Mouse (Mus musculus) heart, postnatal 0 days (tissue): ENCODE results near the gene Ice2. TPM values are rescaled to one million over a fixed set of nuclear protein-coding genes. Genes with fewer than 3 reads are reported as not detected.
A peak's percentile ranks its signal among the peaks of the same experiment; 100 is the strongest.

ENCODE experiments used
- ATAC-seq: fragments of 200-750 bp; cut with Nextera tagmentation; 2 replicates; pipeline ENCODE4 v1.8.0; 2017; ENCODE audit warnings: low read depth, moderate number of reproducible peaks, moderate library complexity; ENCODE audit not compliant: insufficient read depth
- DNase-seq: peaks from one replicate; pipeline ENCODE4 v3.0.0-alpha.2; 2016; ENCODE audit warnings: low spot score
- H3K27ac ChIP-seq: fragments of 300-500 bp; sonication (generic); 2 replicates; pipeline ENCODE4 v1.5.1; 2014; ENCODE audit warnings: low read depth, mild to moderate bottlenecking
- H3K27me3 ChIP-seq: fragments of 300-500 bp; sonication (generic); 2 replicates; pipeline ENCODE4 v1.6.1; 2014; ENCODE audit warnings: low read length, mixed read lengths; ENCODE audit not compliant: control insufficient read depth, insufficient read depth
- H3K36me3 ChIP-seq: fragments of 300-500 bp; sonication (generic); replicated peaks from 2 replicates; pipeline ENCODE4 v1.6.1; 2014; ENCODE audit warnings: low read length, mixed read lengths; ENCODE audit not compliant: control insufficient read depth, insufficient read depth
- H3K4me1 ChIP-seq: fragments of 300-500 bp; sonication (generic); 2 replicates; pipeline ENCODE4 v1.6.1; 2014; ENCODE audit warnings: antibody characterized with exemption; ENCODE audit not compliant: control insufficient read depth, insufficient read depth
- H3K4me2 ChIP-seq: fragments of 300-500 bp; sonication (generic); 2 replicates; pipeline ENCODE4 v1.6.1; 2014; ENCODE audit warnings: low read depth, mild to moderate bottlenecking, low read length, moderate library complexity
- H3K4me3 ChIP-seq: fragments of 300-500 bp; sonication (generic); 2 replicates; pipeline ENCODE4 v1.5.1; 2014; ENCODE audit warnings: low read depth, low read length
- H3K9ac ChIP-seq: fragments of 300-500 bp; sonication (generic); replicated peaks from 2 replicates; pipeline ENCODE4 v1.6.1; 2014; ENCODE audit warnings: low read depth, low read length, mixed read lengths
- H3K9me3 ChIP-seq: fragments of 300-500 bp; sonication (generic); replicated peaks from 2 replicates; pipeline ENCODE4 v1.6.1; 2016; ENCODE audit warnings: low read length; ENCODE audit not compliant: control insufficient read depth
- CTCF ChIP-seq: IDR thresholded peaks from 2 replicates; pipeline ENCODE4 v1.5.1; 2016; ENCODE audit warnings: antibody characterized with exemption, control low read depth, low read depth
- EP300 ChIP-seq: IDR thresholded peaks from 2 replicates; pipeline ENCODE4 v1.6.1; 2016; ENCODE audit warnings: antibody characterized with exemption, low read depth
- WGBS: fragments of 180-500 bp; shearing (Covaris S2); extraction: QIAGEN DNeasy Blood & Tissue Kit; methylation state at CpG from one replicate; pipeline ENCODE4 v1.1.7; 2014; 5-methylcytosine and 5-hydroxymethylcytosine counted together
- polyA plus RNA-seq: library from polyadenylated mRNA; unstranded; fragments of >200 nt; fragmentation: Nextera tagmentation; extraction: Ambion mirVana; gene quantifications from 2 replicates; pipeline ENCODE4 v1.2.1, GENCODE M21; 2015
- total RNA-seq: library from RNA; depleted of rRNA; stranded (reverse); fragments of >200 nt; gene quantifications from 2 replicates; pipeline ENCODE4 v1.2.3, GENCODE M21; 2014; ENCODE audit warnings: low replicate concordance

The Ice2 gene
- total and polyA plus RNA-seq, 2 experiments from 2014 or later: 5.9 to 6.4 TPM

- 56% methylated on average over 4 of the region's 4 CpGs for WGBS
Observed at GRCm38 (mm10) chr9:69372871-69373270, 24.8 kb upstream of the Ice2 start.

GRCm38 (mm10) chr9:69376982-69377653 is 20.6 kb upstream of the Ice2 start:
- TF ChIP-seq EP300: no peak
- peak; percentile 25; the same call in 1 of the 2 replicates for TF ChIP-seq CTCF

More at GRCm38 (mm10) chr9:69372871-69373270, 24.8 kb upstream of the Ice2 start:
- Histone ChIP-seq H3K36me3 (peaks cover 38% of the 10 kb centered on the region), H3K4me2 (no peak overlapping the region), H3K9me3 (no peaks in the 10 kb centered on the region), H3K4me1 (no peaks in the 10 kb centered on the region), H3K4me3 (no peak overlapping the region), H3K27ac (no peak overlapping the region), H3K9ac (no peak overlapping the region), H3K27me3 (no peaks in the 10 kb centered on the region)
- TF ChIP-seq CTCF (no peak), EP300 (no peak)
- DNase-seq (no peak), ATAC-seq (no peak)

GRCm38 (mm10) chr9:69377654-69378045 is 20.1 kb upstream of the Ice2 start:
- TF ChIP-seq CTCF: no peak
- no peak for TF ChIP-seq EP300
- no peaks in the 10 kb centered on the region for H3K27me3 ChIP-seq
- DNase-seq (no peak), ATAC-seq (no peak)
- 68% methylated on average over 3 of the region's 3 CpGs for WGBS
- peaks cover 44% of the 10 kb centered on the region for H3K36me3 ChIP-seq
- H3K27ac ChIP-seq: no peak overlapping the region
- H3K9me3 ChIP-seq: no peaks in the 10 kb centered on the region
- H3K4me1 ChIP-seq: no peaks in the 10 kb centered on the region
- H3K9ac ChIP-seq: no peak overlapping the region
- no peak overlapping the region for H3K4me2 ChIP-seq
- H3K4me3 ChIP-seq: no peak overlapping the region

More at GRCm38 (mm10) chr9:69376982-69377653, 20.6 kb upstream of the Ice2 start:
- ATAC-seq: no peak
- H3K36me3 ChIP-seq: peaks cover 44% of the 10 kb centered on the region
- H3K4me2 ChIP-seq: no peak overlapping the region
- no peaks in the 10 kb centered on the region for H3K4me1 ChIP-seq
- H3K9ac ChIP-seq: no peak overlapping the region
- no peak overlapping the region for H3K27ac ChIP-seq
- no peak overlapping the region for H3K4me3 ChIP-seq
- WGBS: 85% methylated on average over 4 of the region's 4 CpGs
- H3K9me3 ChIP-seq: no peaks in the 10 kb centered on the region
- DNase-seq: no peak
- H3K27me3 ChIP-seq: no peaks in the 10 kb centered on the region

- H3K27me3 ChIP-seq: no peaks in the 10 kb centered on the region
- H3K4me1 ChIP-seq: no peaks in the 10 kb centered on the region
- H3K36me3 ChIP-seq: peaks cover 22% of the 10 kb centered on the region
- DNase-seq (no peak), ATAC-seq (no peak)
- WGBS: 10% methylated on average over 1 of the region's 1 CpGs
- no peaks in the 10 kb centered on the region for H3K9me3 ChIP-seq
- H3K27ac ChIP-seq: no peak overlapping the region
- TF ChIP-seq CTCF (no peak), EP300 (no peak)
- H3K4me3 ChIP-seq: no peak overlapping the region
- no peak overlapping the region for H3K9ac ChIP-seq
- no peak overlapping the region for H3K4me2 ChIP-seq
Observed at GRCm38 (mm10) chr9:69380546-69380945, 17.2 kb upstream of the Ice2 start.

GRCm38 (mm10) chr9:69381741-69382140 is 16.0 kb upstream of the Ice2 start:
- TF ChIP-seq EP300 (no peak), CTCF (no peak)
- Histone ChIP-seq H3K27ac (no peak overlapping the region), H3K36me3 (peaks cover 10% of the 10 kb centered on the region; the same call in 1 of the 2 replicates), H3K9ac (no peak overlapping the region), H3K9me3 (no peaks in the 10 kb centered on the region), H3K4me2 (no peak overlapping the region), H3K4me1 (no peaks in the 10 kb centered on the region), H3K27me3 (no peaks in the 10 kb centered on the region), H3K4me3 (no peak overlapping the region)
- WGBS: 68% methylated on average over 7 of the region's 7 CpGs
- no peak for ATAC-seq
- no peak for DNase-seq

GRCm38 (mm10) chr9:69384475-69384874 is 13.2 kb upstream of the Ice2 start:
- H3K9ac ChIP-seq: no peak overlapping the region
- no peaks in the 10 kb centered on the region for H3K9me3 ChIP-seq
- DNase-seq (no peak), ATAC-seq (no peak)
- no peaks in the 10 kb centered on the region for H3K4me1 ChIP-seq
- H3K27me3 ChIP-seq: no peaks in the 10 kb centered on the region
- WGBS: 88% methylated on average over 17 of the region's 17 CpGs
- H3K4me3 ChIP-seq: no peak overlapping the region
- no peaks in the 10 kb centered on the region for H3K36me3 ChIP-seq
- TF ChIP-seq EP300: no peak
- no peak for TF ChIP-seq CTCF
- H3K4me2 ChIP-seq: no peak overlapping the region
- no peak overlapping the region for H3K27ac ChIP-seq
